ENCODE assay signal across 22 mouse cellular contexts in genomic region chr10:66472038-66472437, GRCm38 (mm10).
DNase-seq lines count a peak whose midpoint lies in the region; ATAC-seq and TF ChIP-seq lines count a peak whose summit lies in the region.
"Had no signal": no experiment of that assay in that cellular context is flagged by ENCODE, and none has a peak within 500 bp of the region (broad histone marks: within the 10 kb centered on the region; RNA-seq: fewer than 3 reads in every experiment).

No protein-coding gene starts in this region.

- H3K27me3 ChIP-seq in kidney, embryonic 14.5 days (ENCODE audit: control insufficient read depth, insufficient read depth, low read length), result no peaks in the 10 kb centered on the region
- H3K27me3 ChIP-seq in kidney, embryonic 15.5 days, result no peaks in the 10 kb centered on the region
- no peaks in the 10 kb centered on the region for H3K27me3 ChIP-seq in kidney, embryonic 16.5 days (ENCODE audit: insufficient read depth, low read length)
- H3K27me3 ChIP-seq in kidney, postnatal 0 days (ENCODE audit: insufficient read depth, low read length), result no peaks in the 10 kb centered on the region
- H3K27me3 ChIP-seq: CH12.LX had no signal

- no peaks in the 10 kb centered on the region for H3K4me1 ChIP-seq in kidney, embryonic 14.5 days (ENCODE audit: control insufficient read depth, insufficient read depth, low read length)
- H3K4me1 ChIP-seq in kidney, embryonic 15.5 days, result no peaks in the 10 kb centered on the region
- no peaks in the 10 kb centered on the region for H3K4me1 ChIP-seq in kidney, embryonic 16.5 days (ENCODE audit: insufficient read depth, low read length)
- H3K4me1 ChIP-seq in kidney, postnatal 0 days (replicated peaks; ENCODE audit: insufficient read depth, low read length), result no peaks in the 10 kb centered on the region

- no peak for TF ChIP-seq CTCF in kidney, postnatal 0 days (IDR thresholded peaks at IDR 0.05; ENCODE audit: low read depth)

- H3K9me3 ChIP-seq in kidney, embryonic 14.5 days (ENCODE audit: control insufficient read depth, low read length), result no peaks in the 10 kb centered on the region
- H3K9me3 ChIP-seq in kidney, embryonic 15.5 days (replicated peaks), result no peaks in the 10 kb centered on the region
- H3K9me3 ChIP-seq in kidney, embryonic 16.5 days (ENCODE audit: low read length), result no peaks in the 10 kb centered on the region
- no peaks in the 10 kb centered on the region for H3K9me3 ChIP-seq in kidney, postnatal 0 days (replicated peaks; ENCODE audit: low read length)
- H3K9me3 ChIP-seq: G1E had no signal

- DNase-seq in kidney, adult 11 months, result no peak
- DNase-seq in kidney, postnatal 25 days, result no peak
- no peak for DNase-seq in kidney, postnatal 14 days
- DNase-seq in kidney, postnatal 0 days (ENCODE audit: low spot score), result peak; percentile 64
- DNase-seq in kidney, postnatal 10 days, result no peak
- DNase-seq: adrenal gland, adult 2 months; adrenal gland, adult 8-10 months; adrenal gland, postnatal 10 days; adrenal gland, postnatal 14 days; adrenal gland, postnatal 25 days; adrenal gland, postnatal 36 days; B cell, adult 2 months; cerebellum, adult 11 months; cerebellum, adult 11-12 months had no signal

- 34% methylated on average over 4 of the region's 4 CpGs for WGBS in kidney, embryonic 14.5 days
- 38% methylated on average over 4 of the region's 4 CpGs for WGBS in kidney, embryonic 15.5 days
- 38% methylated on average over 4 of the region's 4 CpGs for WGBS in kidney, embryonic 16.5 days
- 32% methylated on average over 4 of the region's 4 CpGs for WGBS in kidney, postnatal 0 days

- H3K36me3 ChIP-seq in kidney, embryonic 14.5 days (ENCODE audit: control insufficient read depth, insufficient read depth, low read length), result no peaks in the 10 kb centered on the region
- no peaks in the 10 kb centered on the region for H3K36me3 ChIP-seq in kidney, embryonic 15.5 days
- H3K36me3 ChIP-seq in kidney, embryonic 16.5 days (ENCODE audit: insufficient read depth, low read length), result no peaks in the 10 kb centered on the region
- H3K36me3 ChIP-seq in kidney, postnatal 0 days (ENCODE audit: insufficient read depth, low read length), result no peaks in the 10 kb centered on the region
- H3K36me3 ChIP-seq: G1E had no signal

- H3K27ac ChIP-seq in kidney, embryonic 14.5 days (ENCODE audit: low read depth, low read length), result no peak overlapping the region
- H3K27ac ChIP-seq in kidney, embryonic 15.5 days, result no peak overlapping the region
- no peak overlapping the region for H3K27ac ChIP-seq in kidney, embryonic 16.5 days (ENCODE audit: low read length)
- H3K27ac ChIP-seq in kidney, postnatal 0 days, result no peak overlapping the region

- no peak overlapping the region for H3K4me2 ChIP-seq in kidney, embryonic 14.5 days (replicated peaks; ENCODE audit: low read depth, low read length)
- no peak overlapping the region for H3K4me2 ChIP-seq in kidney, embryonic 15.5 days
- no peak overlapping the region for H3K4me2 ChIP-seq in kidney, embryonic 16.5 days (replicated peaks; ENCODE audit: low read depth, low read length)
- no peak overlapping the region for H3K4me2 ChIP-seq in kidney, postnatal 0 days (ENCODE audit: low read length)

- no peak overlapping the region for H3K9ac ChIP-seq in kidney, embryonic 14.5 days (ENCODE audit: low read depth, low read length)
- no peak overlapping the region for H3K9ac ChIP-seq in kidney, embryonic 15.5 days
- H3K9ac ChIP-seq in kidney, embryonic 16.5 days (replicated peaks; ENCODE audit: low read length), result no peak overlapping the region
- no peak overlapping the region for H3K9ac ChIP-seq in kidney, postnatal 0 days (ENCODE audit: low read depth, low read length)

- H3K4me3 ChIP-seq in kidney, embryonic 14.5 days (ENCODE audit: low read length), result no peak overlapping the region
- no peak overlapping the region for H3K4me3 ChIP-seq in kidney, embryonic 15.5 days (replicated peaks)
- H3K4me3 ChIP-seq in kidney, embryonic 16.5 days (ENCODE audit: low read length), result no peak overlapping the region
- H3K4me3 ChIP-seq in kidney, postnatal 0 days (replicated peaks; ENCODE audit: low read depth, low read length), result no peak overlapping the region

- ATAC-seq in kidney, embryonic 14.5 days (ENCODE audit: low FRiP score, low TSS enrichment), result peak; percentile 62; the same call in 1 of the 2 replicates
- ATAC-seq in kidney, embryonic 15.5 days (replicated peaks; ENCODE audit: low FRiP score), result 0 out of 2 replicates have a peak, but pooled peaks have one; percentile 43
- ATAC-seq in kidney, embryonic 16.5 days (ENCODE audit: low FRiP score, low TSS enrichment), result peak; percentile 65; the same call in 1 of the 2 replicates
- no peak for ATAC-seq in kidney, postnatal 0 days (replicated peaks; ENCODE audit: low FRiP score, low read depth)
- ATAC-seq: activated CD4-positive, CD25-positive, alpha-beta regulatory T cell, adult 4 months; CD4-positive, CD25-positive, alpha-beta regulatory T cell, adult 4 months; Patski had no signal
